Mouse (Mus musculus) forebrain, embryonic 11.5 days (tissue): ENCODE results near the gene St8sia6. TPM values are rescaled to one million over a fixed set of nuclear protein-coding genes. Genes with fewer than 3 reads are reported as not detected.
A peak's percentile ranks its signal among the peaks of the same experiment; 100 is the strongest.

Source experiments
- ATAC-seq: fragments of 200-750 bp; cut with Nextera tagmentation; replicated peaks from 2 replicates; pipeline ENCODE4 v1.8.0; 2017; ENCODE audit warnings: moderate TSS enrichment; ENCODE audit not compliant: low FRiP score
- DNase-seq: peaks from one replicate; pipeline ENCODE4 v3.0.0-alpha.2; 2017; ENCODE audit warnings: low spot score
- H3K27ac ChIP-seq: fragments of 300-500 bp; sonication (generic); 2 replicates; pipeline ENCODE4 v1.5.1; 2014; ENCODE audit warnings: low read depth, low read length
- H3K27me3 ChIP-seq: fragments of 300-500 bp; sonication (generic); 2 replicates; pipeline ENCODE4 v1.6.1; 2014; ENCODE audit warnings: mild to moderate bottlenecking, low read length, mixed read lengths; ENCODE audit not compliant: control insufficient read depth, insufficient read depth
- H3K36me3 ChIP-seq: fragments of 300-500 bp; sonication (generic); 2 replicates; pipeline ENCODE4 v1.6.1; 2014; ENCODE audit warnings: mild to moderate bottlenecking, low read length, moderate library complexity, mixed read lengths; ENCODE audit not compliant: control insufficient read depth, insufficient read depth
- H3K4me1 ChIP-seq: fragments of 300-500 bp; sonication (generic); replicated peaks from 2 replicates; pipeline ENCODE4 v1.6.1; 2014; ENCODE audit warnings: low read length, mixed read lengths; ENCODE audit not compliant: control insufficient read depth, insufficient read depth
- H3K4me2 ChIP-seq: fragments of 300-500 bp; sonication (generic); 2 replicates; pipeline ENCODE4 v1.6.1; 2014; ENCODE audit warnings: low read depth, mild to moderate bottlenecking, low read length, moderate library complexity, mixed read lengths; ENCODE audit not compliant: severe bottlenecking
- H3K4me3 ChIP-seq: fragments of 300-500 bp; sonication (generic); 2 replicates; pipeline ENCODE4 v1.5.1; 2014; ENCODE audit warnings: low read depth, low read length
- H3K9ac ChIP-seq: fragments of 300-500 bp; sonication (generic); 2 replicates; pipeline ENCODE4 v1.6.1; 2014; ENCODE audit warnings: low read length
- H3K9me3 ChIP-seq: fragments of 300-500 bp; sonication (generic); 2 replicates; pipeline ENCODE4 v1.6.1; 2016; ENCODE audit warnings: low read length, mixed read lengths; ENCODE audit not compliant: control insufficient read depth
- whole genome bisulfite sequencing: fragments of 180-500 bp; shearing (Covaris S2); extraction: QIAGEN DNeasy Blood & Tissue Kit; methylation state at CpG from one replicate; pipeline ENCODE4 v1.1.7; 2014; 5-methylcytosine and 5-hydroxymethylcytosine counted together
- polyA plus RNA-seq: library from polyadenylated mRNA; unstranded; fragments of >200 nt; fragmentation: Nextera tagmentation; extraction: Ambion mirVana; gene quantifications from 2 replicates; pipeline ENCODE4 v1.2.1, GENCODE M21; 2014

St8sia6 gene
- polyA plus RNA-seq, 1 experiment from 2014 or later = 0.28 TPM

DNA sequence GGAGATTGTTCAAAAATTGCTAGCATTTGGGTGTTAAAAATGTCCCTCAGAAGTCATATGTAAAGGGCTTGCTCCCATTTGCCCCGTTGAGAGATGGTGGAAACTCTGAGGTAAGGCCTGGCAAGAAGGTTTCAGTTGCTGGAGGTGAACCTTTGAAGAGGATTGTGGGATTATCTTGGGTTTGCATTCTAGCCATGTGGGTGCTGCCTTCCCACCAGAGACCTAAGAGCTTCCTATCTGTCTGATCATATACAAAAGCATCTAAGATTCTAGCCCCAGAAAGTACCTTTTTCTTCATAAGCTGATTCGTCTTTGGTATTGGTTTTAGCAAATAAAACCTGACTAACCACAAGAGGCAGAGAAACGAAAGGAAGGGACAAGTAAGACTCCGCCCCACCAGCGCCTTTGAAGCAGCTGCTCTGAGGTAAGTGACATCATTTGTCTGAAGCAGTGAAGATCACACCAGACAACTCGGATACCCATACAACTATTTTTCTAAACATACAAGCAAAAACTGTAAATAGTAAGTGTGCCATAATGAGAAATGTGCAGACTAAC is 75.2 kb downstream of the St8sia6 start:
- Histone ChIP-seq H3K9ac (no peak overlapping the region), H3K27ac (no peak overlapping the region), H3K9me3 (no peaks in the 10 kb centered on the region), H3K4me2 (no peak overlapping the region), H3K36me3 (no peaks in the 10 kb centered on the region), H3K4me1 (no peaks in the 10 kb centered on the region), H3K4me3 (no peak overlapping the region), H3K27me3 (no peaks in the 10 kb centered on the region)
- DNase-seq = no peak
- ATAC-seq = no peak
- WGBS = 82% methylated on average over 6 of the region's 6 CpGs

DNA sequence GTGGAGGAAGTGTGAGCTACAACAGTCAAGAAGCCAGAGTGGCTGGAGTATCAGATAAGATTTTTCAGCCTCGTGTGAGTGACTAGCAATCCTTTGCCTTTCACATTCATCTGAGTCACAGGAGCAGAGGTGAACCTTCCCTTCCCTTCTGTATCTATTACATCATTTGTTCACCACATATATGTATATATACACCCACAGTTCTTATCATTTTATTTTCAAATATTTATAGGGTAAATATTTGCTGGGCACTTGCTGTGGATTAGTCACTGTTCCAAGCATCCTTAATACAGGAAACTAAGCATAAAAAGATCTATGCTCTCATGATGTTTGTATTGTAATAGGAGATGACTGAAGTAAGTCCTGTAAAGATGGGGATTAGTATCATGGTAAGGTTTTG is 85.1 kb downstream of the St8sia6 start:
- no peak overlapping the region for H3K27ac ChIP-seq
- no peak overlapping the region for H3K9ac ChIP-seq
- H3K9me3 ChIP-seq = no peaks in the 10 kb centered on the region
- no peak overlapping the region for H3K4me3 ChIP-seq
- DNase-seq (no peak), ATAC-seq (no peak)
- no peaks in the 10 kb centered on the region for H3K4me1 ChIP-seq
- no peak overlapping the region for H3K4me2 ChIP-seq
- 67% methylated on average over 1 of the region's 1 CpGs for WGBS
- no peaks in the 10 kb centered on the region for H3K27me3 ChIP-seq
- H3K36me3 ChIP-seq = no peaks in the 10 kb centered on the region

DNA sequence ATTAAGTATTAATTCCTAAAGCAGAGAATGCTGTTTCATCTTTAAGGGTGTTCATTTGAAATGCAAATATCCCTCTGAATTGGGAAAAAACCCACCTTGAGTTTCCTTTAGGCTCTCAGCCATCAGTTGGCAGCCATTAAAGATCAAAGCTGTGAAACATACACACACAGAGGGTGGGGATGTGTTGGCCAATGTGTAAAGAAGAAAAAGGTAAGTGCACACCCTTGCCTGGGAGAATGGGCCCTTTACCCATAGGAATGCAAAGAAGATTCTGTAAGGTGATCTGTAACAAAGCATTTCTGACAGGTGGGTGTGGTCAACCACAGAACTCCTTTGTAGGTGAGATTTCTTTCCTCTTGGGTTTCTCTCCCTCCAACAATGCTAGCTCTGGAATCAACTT is 96.3 kb downstream of the St8sia6 start:
- Histone ChIP-seq H3K36me3 (no peaks in the 10 kb centered on the region), H3K27ac (no peak overlapping the region), H3K9ac (no peak overlapping the region), H3K9me3 (no peaks in the 10 kb centered on the region), H3K4me1 (no peaks in the 10 kb centered on the region), H3K27me3 (no peaks in the 10 kb centered on the region), H3K4me2 (no peak overlapping the region), H3K4me3 (no peak overlapping the region)
- DNase-seq (no peak), ATAC-seq (no peak)

DNA sequence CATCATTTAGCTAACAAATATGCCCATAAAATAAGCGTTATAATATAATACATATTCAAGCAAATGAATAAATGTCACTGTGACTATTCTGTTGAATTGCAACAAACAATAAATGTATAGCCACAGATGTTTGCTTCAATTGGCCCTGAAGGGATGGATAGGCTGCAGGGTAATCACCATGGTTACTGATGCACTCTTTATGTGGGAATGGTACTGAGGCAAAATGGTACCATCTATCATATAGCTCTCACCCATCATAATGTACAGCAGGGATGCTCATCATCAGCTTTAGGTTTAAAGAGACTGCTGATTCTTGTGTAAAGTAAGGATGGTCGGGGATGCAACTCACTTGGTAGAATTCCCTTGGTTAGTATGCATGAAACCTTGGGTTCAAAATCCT is 99.4 kb downstream of the St8sia6 start:
- ATAC-seq = no peak
- 78% methylated on average over 2 of the region's 2 CpGs for WGBS

DNA sequence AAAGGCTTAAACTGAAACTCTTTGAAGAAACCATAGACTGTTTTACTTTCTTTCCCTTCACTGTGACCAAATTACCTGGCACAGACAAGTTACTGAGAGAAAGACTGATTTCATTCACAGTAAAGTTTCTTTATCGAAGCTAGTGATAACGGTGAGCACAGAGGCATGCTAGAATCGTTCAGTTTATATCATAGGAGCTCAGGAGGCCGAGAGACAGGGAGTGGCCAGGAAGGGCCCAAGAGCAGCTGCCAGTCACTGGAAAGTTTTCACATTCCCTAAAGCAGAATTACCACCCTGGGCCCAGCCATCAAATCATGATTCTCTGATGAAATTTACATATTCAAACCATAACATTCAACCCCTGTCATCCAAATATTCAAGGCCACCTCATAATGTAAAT is 109.5 kb downstream of the St8sia6 start:
- H3K4me2 ChIP-seq = no peak overlapping the region
- H3K9me3 ChIP-seq = no peaks in the 10 kb centered on the region
- WGBS = 88% methylated on average over 4 of the region's 4 CpGs
- ATAC-seq (no peak), DNase-seq (no peak)
- H3K27ac ChIP-seq = no peak overlapping the region
- H3K27me3 ChIP-seq = no peaks in the 10 kb centered on the region
- H3K4me3 ChIP-seq = no peak overlapping the region
- no peaks in the 10 kb centered on the region for H3K36me3 ChIP-seq
- no peak overlapping the region for H3K9ac ChIP-seq
- no peaks in the 10 kb centered on the region for H3K4me1 ChIP-seq

More for the DNA sequence above, 99.4 kb downstream of the St8sia6 start:
- Histone ChIP-seq H3K9ac (no peak overlapping the region), H3K9me3 (no peaks in the 10 kb centered on the region), H3K27me3 (no peaks in the 10 kb centered on the region), H3K36me3 (no peaks in the 10 kb centered on the region), H3K4me1 (no peaks in the 10 kb centered on the region), H3K4me2 (no peak overlapping the region), H3K4me3 (no peak overlapping the region), H3K27ac (no peak overlapping the region)
- no peak for DNase-seq

DNA sequence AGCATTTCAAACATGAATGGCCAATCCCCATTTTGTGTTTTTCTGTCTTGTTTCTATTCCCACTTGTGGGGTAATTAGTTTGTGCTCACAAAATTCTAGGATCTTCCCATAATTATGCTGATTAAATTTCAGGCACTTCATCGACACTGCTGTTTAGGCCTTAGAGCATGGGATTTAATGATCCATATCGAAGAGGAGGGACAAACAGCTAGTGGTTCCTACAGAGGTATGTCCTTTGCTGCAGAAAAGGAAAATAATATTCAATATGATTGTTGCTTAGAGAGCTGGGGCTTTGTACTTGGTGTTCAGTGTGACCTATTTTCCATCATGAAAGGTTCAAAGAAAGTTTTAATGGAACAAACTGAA is 110.7 kb downstream of the St8sia6 start:
- ATAC-seq (no peak), DNase-seq (no peak)
- H3K9me3 ChIP-seq = no peaks in the 10 kb centered on the region
- H3K27me3 ChIP-seq = no peaks in the 10 kb centered on the region
- WGBS = 90% methylated on average over 2 of the region's 2 CpGs
- no peak overlapping the region for H3K4me3 ChIP-seq
- no peak overlapping the region for H3K4me2 ChIP-seq
- H3K9ac ChIP-seq = no peak overlapping the region
- H3K27ac ChIP-seq = no peak overlapping the region
- no peaks in the 10 kb centered on the region for H3K36me3 ChIP-seq
- no peaks in the 10 kb centered on the region for H3K4me1 ChIP-seq

DNA sequence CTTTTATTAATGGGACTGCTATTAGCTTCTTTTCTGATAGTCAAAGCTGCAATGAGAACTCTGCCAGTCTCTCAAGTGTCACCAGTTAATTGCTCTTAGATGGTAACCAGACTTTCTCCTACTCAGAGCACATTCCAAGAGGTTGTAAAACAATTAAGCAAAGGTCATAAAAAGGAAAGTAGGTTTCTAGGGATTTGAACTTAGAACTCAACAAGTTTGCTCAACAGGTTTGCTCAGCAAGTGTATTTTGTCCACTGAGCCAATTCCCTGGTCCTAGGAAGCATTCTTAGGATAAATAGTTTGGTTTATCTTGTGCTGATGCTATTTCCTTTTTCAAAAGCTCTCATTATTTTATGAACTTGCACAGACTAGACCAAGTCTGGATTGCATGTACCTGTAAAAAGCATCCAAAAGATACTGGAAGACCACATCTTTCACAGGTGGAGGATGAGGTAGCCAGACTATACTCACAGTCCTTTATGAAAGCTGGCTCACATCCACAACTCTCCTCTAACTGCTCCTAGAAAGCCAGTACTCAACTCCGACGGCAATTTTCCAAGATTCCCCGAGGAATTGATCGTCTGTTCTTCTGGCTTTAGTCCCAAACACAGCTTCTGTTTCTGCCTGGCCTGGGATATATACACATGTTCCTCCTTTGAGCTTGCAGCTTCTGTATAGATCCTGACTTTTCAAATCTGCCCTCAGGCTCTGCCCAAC is 111.2 kb downstream of the St8sia6 start:
- Histone ChIP-seq H3K9me3 (no peaks in the 10 kb centered on the region), H3K4me2 (no peak overlapping the region), H3K27ac (no peak overlapping the region), H3K27me3 (no peaks in the 10 kb centered on the region), H3K9ac (no peak overlapping the region), H3K4me1 (no peaks in the 10 kb centered on the region), H3K36me3 (no peaks in the 10 kb centered on the region), H3K4me3 (no peak overlapping the region)
- DNase-seq (no peak), ATAC-seq (no peak)
- WGBS = 88% methylated on average over 4 of the region's 4 CpGs

DNA sequence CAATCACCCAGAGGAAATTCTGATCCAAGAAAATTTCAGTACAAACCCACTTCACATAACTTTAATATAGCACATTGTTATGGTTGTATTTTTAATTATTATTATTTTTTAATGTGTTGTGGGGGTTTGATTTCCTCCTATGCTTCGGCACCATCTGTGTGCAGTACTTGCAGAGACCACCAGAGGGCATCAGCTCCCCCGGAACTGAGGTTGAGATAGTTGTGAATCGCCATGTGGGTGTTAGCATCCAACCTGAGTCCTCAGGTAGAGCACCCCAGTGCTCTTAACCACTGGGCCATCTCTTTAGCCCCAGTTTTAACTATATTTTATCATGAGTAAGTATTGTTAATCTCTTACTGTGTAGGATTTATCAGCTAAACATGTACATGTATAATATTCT is 120.9 kb downstream of the St8sia6 start:
- WGBS = 62% methylated on average over 3 of the region's 3 CpGs
- Histone ChIP-seq H3K4me2 (no peak overlapping the region), H3K4me1 (no peaks in the 10 kb centered on the region), H3K27me3 (no peaks in the 10 kb centered on the region), H3K36me3 (no peaks in the 10 kb centered on the region), H3K9me3 (no peaks in the 10 kb centered on the region), H3K9ac (no peak overlapping the region), H3K4me3 (no peak overlapping the region), H3K27ac (no peak overlapping the region)
- ATAC-seq (no peak), DNase-seq (peak; percentile 51)

DNA sequence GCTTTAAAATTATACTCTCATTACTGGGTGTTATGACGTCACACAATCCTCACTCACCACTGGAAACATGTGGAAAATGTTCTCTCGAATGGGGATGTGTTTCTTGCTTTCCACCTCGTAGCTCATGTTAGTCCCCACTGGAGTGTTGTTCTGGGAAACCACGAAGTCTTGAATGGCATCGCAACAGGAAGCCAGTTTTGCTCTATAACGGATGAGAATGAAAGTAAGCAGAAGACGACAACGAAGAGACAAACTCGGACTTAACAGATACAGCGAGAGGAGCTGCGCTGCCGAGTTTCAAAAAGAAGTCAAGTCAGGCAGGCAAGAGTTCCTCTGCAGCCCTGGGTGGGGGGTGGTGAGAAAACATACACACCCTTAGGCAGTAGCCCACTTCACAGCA is 121.4 kb downstream of the St8sia6 start:
- H3K27me3 ChIP-seq = no peaks in the 10 kb centered on the region
- no peak overlapping the region for H3K4me2 ChIP-seq
- no peak overlapping the region for H3K9ac ChIP-seq
- H3K9me3 ChIP-seq = no peaks in the 10 kb centered on the region
- H3K4me1 ChIP-seq = no peaks in the 10 kb centered on the region
- no peak overlapping the region for H3K27ac ChIP-seq
- no peaks in the 10 kb centered on the region for H3K36me3 ChIP-seq
- H3K4me3 ChIP-seq = no peak overlapping the region
- 85% methylated on average over 12 of the region's 12 CpGs for WGBS
- ATAC-seq (no peak), DNase-seq (no peak)
